Mouse (Mus musculus) stomach, postnatal 0 days (tissue): ENCODE results near the gene Ptk6.
A peak's percentile ranks its signal among the peaks of the same experiment; 100 is the strongest.

Source experiments
- CTCF ChIP-seq: IDR thresholded peaks from 2 replicates; pipeline ENCODE4 v1.5.1; 2016; ENCODE audit warnings: antibody characterized with exemption, low read depth, mild to moderate bottlenecking, moderate library complexity
- EP300 ChIP-seq: optimal IDR thresholded peaks from 2 replicates; pipeline ENCODE3; 2016; ENCODE audit warnings: antibody characterized with exemption

- TF ChIP-seq EP300 (no peak), CTCF (peak; percentile 65)
These were observed 48.8 kb downstream of the Ptk6 start for GRCm38 (mm10) chr2:181153837-181154236.
